Mouse (Mus musculus) embryonic facial prominence, embryonic 11.5 days (tissue): ENCODE measurements around the gene Gm29423. TPM values are rescaled to one million over a fixed set of nuclear protein-coding genes. Genes with fewer than 3 reads are reported as not detected.
"Not testable (repeated sequence)": the region's sequence is repeated elsewhere in the genome, so short reads cannot be mapped to it uniquely, and the experiment has no call there.

Source experiments
- ATAC-seq: fragments of 200-750 bp; cut with Nextera tagmentation; replicated peaks from 2 replicates; pipeline ENCODE4 v1.8.0; 2017; ENCODE audit warnings: low read depth; ENCODE audit not compliant: insufficient number of reproducible peaks, low FRiP score, low TSS enrichment
- DNase-seq: peaks from one replicate; pipeline ENCODE4 v3.0.0-alpha.2; 2015; ENCODE audit warnings: low spot score
- H3K27ac ChIP-seq: fragments of 300-500 bp; sonication (generic); replicated peaks from 2 replicates; pipeline ENCODE4 v1.5.1; 2014; ENCODE audit warnings: mild to moderate bottlenecking, low read depth, low read length, control low read depth
- H3K27me3 ChIP-seq: fragments of 300-500 bp; sonication (generic); 2 replicates; pipeline ENCODE4 v1.6.1; 2014; ENCODE audit warnings: mild to moderate bottlenecking, low read length, moderate library complexity, mixed read lengths; ENCODE audit not compliant: control insufficient read depth, insufficient read depth
- H3K36me3 ChIP-seq: fragments of 300-500 bp; sonication (generic); replicated peaks from 2 replicates; pipeline ENCODE4 v1.6.1; 2014; ENCODE audit warnings: low read depth, mild to moderate bottlenecking, low read length, moderate library complexity, mixed read lengths; ENCODE audit not compliant: control insufficient read depth, insufficient read depth
- H3K4me1 ChIP-seq: fragments of 300-500 bp; sonication (generic); 2 replicates; pipeline ENCODE4 v1.6.1; 2014; ENCODE audit warnings: low read length, mixed read lengths; ENCODE audit not compliant: control insufficient read depth, insufficient read depth
- H3K4me2 ChIP-seq: fragments of 300-500 bp; sonication (generic); 2 replicates; pipeline ENCODE4 v1.6.1; 2014; ENCODE audit warnings: low read depth, mild to moderate bottlenecking, control low read depth, low read length, moderate library complexity
- H3K4me3 ChIP-seq: fragments of 300-500 bp; sonication (generic); 2 replicates; pipeline ENCODE4 v1.5.1; 2014; ENCODE audit warnings: low read depth, low read length, control low read depth
- H3K9ac ChIP-seq: fragments of 300-500 bp; sonication (generic); replicated peaks from 2 replicates; pipeline ENCODE4 v1.6.1; 2014; ENCODE audit warnings: mild to moderate bottlenecking, control low read depth, low read length
- H3K9me3 ChIP-seq: fragments of 300-500 bp; sonication (generic); replicated peaks from 2 replicates; pipeline ENCODE4 v1.6.1; 2016; ENCODE audit warnings: mild to moderate bottlenecking, low read length, inconsistent platforms, mixed read lengths; ENCODE audit not compliant: control insufficient read depth
- WGBS: fragments of 180-500 bp; shearing (Covaris S2); extraction: QIAGEN DNeasy Blood & Tissue Kit; methylation state at CpG from one replicate; pipeline ENCODE4 v1.1.7; 2014; 5-methylcytosine and 5-hydroxymethylcytosine counted together
- polyA plus RNA-seq: library from polyadenylated mRNA; unstranded; fragments of >200 nt; fragmentation: Nextera tagmentation; extraction: Ambion mirVana; gene quantifications from 2 replicates; pipeline ENCODE4 v1.2.1, GENCODE M21; 2014

Gene Gm29423
- polyA plus RNA-seq, result not detected in 2 replicates

DNA sequence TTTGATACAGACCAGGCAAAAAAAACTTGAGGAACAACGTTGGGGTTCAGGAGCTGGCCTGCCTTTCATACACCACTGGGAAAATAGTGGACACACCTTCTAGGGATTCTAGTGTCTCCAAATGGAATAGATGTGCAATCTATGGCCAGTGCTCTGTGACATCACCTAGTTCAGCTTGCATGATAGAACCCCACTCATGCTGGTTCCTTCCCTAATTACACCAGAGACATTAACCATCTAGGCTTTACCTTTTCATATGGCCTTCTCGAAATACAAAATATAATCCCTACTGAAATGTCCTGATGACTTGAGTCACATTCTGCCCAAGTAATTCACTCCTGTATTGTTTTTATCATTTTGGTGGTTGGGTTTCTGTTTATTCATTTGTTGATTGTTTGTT lies at the start of gene Gm29423, which contains the start of gene Gm29644:
Gene Gm29423, minus strand, starts transcription at position 101 of the 400 bp plus-strand sequence.
Gene Gm29644, minus strand, starts transcription at position 157 of the 400 bp plus-strand sequence.
- ATAC-seq, result not testable (repeated sequence)
- WGBS, result no CpG with 5 or more reads among the region's 2 CpGs

GRCm38 (mm10) chrY:70273542-70273941 lies 29.5 kb downstream of the Gm29423 start, which contains the start of gene Gm21118:
Gene Gm21118, minus strand, starts transcription at chrY:70273642.
- H3K4me3 ChIP-seq, H3K9me3 ChIP-seq, H3K4me2 ChIP-seq, H3K27me3 ChIP-seq, DNase-seq, H3K36me3 ChIP-seq, H3K4me1 ChIP-seq, H3K27ac ChIP-seq, H3K9ac ChIP-seq, ATAC-seq: not testable (repeated sequence)
- no CpG with 5 or more reads among the region's 4 CpGs for WGBS

More for the DNA sequence above, at the start of gene Gm29423, which contains the start of gene Gm29644:
- DNase-seq, H3K27ac ChIP-seq, H3K4me1 ChIP-seq, H3K36me3 ChIP-seq, H3K4me3 ChIP-seq, H3K9ac ChIP-seq, H3K27me3 ChIP-seq, H3K9me3 ChIP-seq, H3K4me2 ChIP-seq: not testable (repeated sequence)

Other genes starting within 250 kb of the Gm29423 start
- gene Gm21118, start 29.6 kb downstream of the Gm29423 start, polyA plus RNA-seq, result not detected in 2 replicates
- not detected in 2 replicates for gene Gm29644, start 56 bp upstream of the Gm29423 start, polyA plus RNA-seq
- gene Gm20888, start 138.6 kb upstream of the Gm29423 start, polyA plus RNA-seq, result not detected in 2 replicates